Mouse (Mus musculus): ENCODE measurements around the gene Lat. TPM values are rescaled to one million over a fixed set of nuclear protein-coding genes. Genes with fewer than 3 reads are reported as not detected.
"Not testable (repeated sequence)": the region's sequence is repeated elsewhere in the genome, so short reads cannot be mapped to it uniquely, and the experiment has no call there.

Gene Lat
- 0.31 and 0.60 TPM in 2 replicates for polyA plus RNA-seq (2012)

DNA sequence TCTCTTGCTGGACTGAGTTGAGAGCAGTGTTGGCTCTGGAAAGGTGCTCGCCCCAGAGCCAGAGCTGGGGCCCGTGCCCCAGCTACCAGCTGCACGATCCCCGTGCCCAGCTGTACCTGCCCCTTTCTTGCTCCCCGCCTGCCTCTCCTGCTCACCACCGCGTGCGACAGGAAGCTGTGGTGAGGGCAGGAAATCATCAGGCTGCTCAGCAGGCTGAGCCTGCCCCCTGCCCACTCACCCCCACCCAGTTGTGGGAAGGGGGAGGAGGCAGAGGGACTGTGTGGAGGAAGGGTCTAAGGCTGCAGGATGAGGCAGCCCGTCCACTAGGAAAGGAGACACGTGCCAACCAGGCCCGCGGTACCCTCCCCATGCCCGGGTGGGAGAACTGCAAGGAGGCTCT, at the start of gene Lat:
Gene Lat, minus strand, starts transcription at position 178 of the 400 bp plus-strand sequence.
- Histone ChIP-seq H3K4me3 (replicated peaks) (no peak within 1 kb of the TSS), H3K36me3 (ENCODE audit: control insufficient read depth) (peaks cover 55% of the 10 kb centered on the region), H3K4me1 (ENCODE audit: control insufficient read depth) (peaks cover 2% of the 10 kb centered on the region; the same call in 1 of the 2 replicates), H3K9me3 (ENCODE audit: control insufficient read depth, low read length) (no peaks in the 10 kb centered on the region), H3K27me3 (ENCODE audit: control insufficient read depth) (no peaks in the 10 kb centered on the region)
- TF ChIP-seq GATA1 (IDR thresholded peaks at IDR 0.05; ENCODE audit: low read length) (no peak), TAL1 (IDR thresholded peaks at IDR 0.05; ENCODE audit: low read length) (no peak)

DNA sequence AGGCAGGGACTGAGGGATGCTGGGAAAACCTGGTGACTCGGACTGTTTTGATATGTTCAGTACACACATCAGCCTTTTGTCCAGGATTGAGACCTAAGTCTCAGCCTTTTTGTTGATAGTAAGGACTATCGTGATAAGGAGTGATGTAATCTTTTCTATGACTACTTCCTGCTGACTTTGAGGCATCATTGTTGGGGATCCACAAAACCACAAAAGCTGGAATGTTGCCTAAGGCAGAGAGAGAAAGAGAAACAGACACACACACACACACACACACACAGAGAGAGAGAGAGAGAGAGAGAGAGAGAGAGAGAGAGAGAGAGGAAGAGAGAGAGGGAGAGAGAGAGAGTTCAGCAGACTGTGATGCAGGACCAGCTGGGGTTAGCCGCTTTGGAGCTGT, 49.1 kb upstream of the Lat start:
- H3K4me1 ChIP-seq (ENCODE audit: control insufficient read depth): no peaks in the 10 kb centered on the region
- no peaks in the 10 kb centered on the region for H3K27me3 ChIP-seq (ENCODE audit: control insufficient read depth)
- H3K9me3 ChIP-seq (ENCODE audit: control insufficient read depth, low read length): no peaks in the 10 kb centered on the region
- no peak for TF ChIP-seq GATA1 (IDR thresholded peaks at IDR 0.05; ENCODE audit: low read length)
- no peak for TF ChIP-seq TAL1 (IDR thresholded peaks at IDR 0.05; ENCODE audit: low read length)
- no peaks in the 10 kb centered on the region for H3K36me3 ChIP-seq (ENCODE audit: control insufficient read depth)
- no peak overlapping the region for H3K4me3 ChIP-seq (replicated peaks)

DNA sequence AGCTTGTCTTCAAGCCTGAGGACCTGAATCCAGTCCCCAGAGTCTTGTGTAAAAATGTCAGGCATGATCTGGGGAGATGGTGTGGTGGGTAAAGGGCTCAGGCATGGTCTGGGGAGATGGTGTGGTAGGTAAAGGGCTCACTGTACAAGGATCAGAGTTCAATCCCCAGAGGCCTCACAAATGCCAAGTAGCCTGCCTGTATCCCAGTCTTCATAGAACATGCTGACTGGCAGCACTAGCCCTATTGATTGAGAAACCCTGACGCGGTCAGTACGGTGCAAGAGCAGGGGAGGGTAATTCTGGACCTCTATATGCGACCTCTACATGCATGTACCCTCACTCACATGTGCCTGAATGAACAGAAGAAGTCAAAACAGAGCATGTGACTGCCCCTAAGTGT, 48.2 kb upstream of the Lat start:
- no peak overlapping the region for H3K4me3 ChIP-seq (replicated peaks)

DNA sequence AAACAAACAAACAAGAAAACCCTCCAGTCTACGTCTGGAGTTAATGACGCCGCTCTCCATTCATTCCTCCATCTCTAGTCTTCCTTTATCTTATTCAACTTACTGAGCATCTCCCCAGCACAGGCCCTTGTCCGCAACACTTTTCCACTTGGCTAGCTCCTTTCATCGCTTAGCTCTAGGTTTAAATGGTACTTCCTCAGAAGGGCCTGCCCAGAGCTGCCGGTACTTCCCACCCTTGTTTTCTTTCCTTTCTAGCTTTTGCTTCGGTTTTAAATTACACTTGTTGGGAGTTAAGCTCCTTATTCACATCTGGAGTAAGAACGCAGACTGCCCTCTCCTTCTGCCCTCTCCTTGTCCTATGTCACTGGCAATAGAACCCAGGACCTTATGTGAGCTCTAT, 47.7 kb upstream of the Lat start:
- no peak for TF ChIP-seq GATA1 (IDR thresholded peaks at IDR 0.05; ENCODE audit: low read length)
- Histone ChIP-seq H3K4me1 (ENCODE audit: control insufficient read depth) (no peaks in the 10 kb centered on the region), H3K4me3 (replicated peaks) (no peak overlapping the region), H3K27me3 (ENCODE audit: control insufficient read depth) (no peaks in the 10 kb centered on the region), H3K9me3 (ENCODE audit: control insufficient read depth, low read length) (no peaks in the 10 kb centered on the region), H3K36me3 (ENCODE audit: control insufficient read depth) (no peaks in the 10 kb centered on the region)

More for the DNA sequence above, 48.2 kb upstream of the Lat start:
- H3K4me1 ChIP-seq (ENCODE audit: control insufficient read depth): no peaks in the 10 kb centered on the region
- H3K9me3 ChIP-seq (ENCODE audit: control insufficient read depth, low read length): no peaks in the 10 kb centered on the region
- TF ChIP-seq GATA1 (IDR thresholded peaks at IDR 0.05; ENCODE audit: low read length) (no peak), TAL1 (IDR thresholded peaks at IDR 0.05; ENCODE audit: low read length) (no peak)
- no peaks in the 10 kb centered on the region for H3K27me3 ChIP-seq (ENCODE audit: control insufficient read depth)
- H3K36me3 ChIP-seq (ENCODE audit: control insufficient read depth): no peaks in the 10 kb centered on the region

DNA sequence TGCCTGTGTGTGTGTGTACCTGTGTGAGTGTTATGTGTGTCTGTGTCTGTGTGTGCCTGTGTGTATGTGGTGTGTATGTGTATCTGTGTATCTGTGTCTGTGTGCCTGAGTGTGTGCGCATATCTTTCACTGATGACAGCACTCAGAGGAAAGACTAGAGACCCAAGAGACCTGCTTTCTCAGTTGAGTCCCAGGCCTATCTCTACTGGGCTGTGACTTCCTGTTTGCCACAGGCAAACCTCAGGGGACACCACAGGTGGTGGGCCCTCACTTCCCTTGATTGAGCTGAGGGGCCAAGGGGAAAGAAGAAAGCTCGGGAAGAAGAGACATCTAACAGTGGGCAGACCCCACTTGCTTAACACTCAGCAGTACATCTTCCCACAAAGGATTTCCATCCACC, 47.2 kb upstream of the Lat start:
- Histone ChIP-seq H3K4me1 (ENCODE audit: control insufficient read depth) (no peaks in the 10 kb centered on the region), H3K36me3 (ENCODE audit: control insufficient read depth) (no peaks in the 10 kb centered on the region)

DNA sequence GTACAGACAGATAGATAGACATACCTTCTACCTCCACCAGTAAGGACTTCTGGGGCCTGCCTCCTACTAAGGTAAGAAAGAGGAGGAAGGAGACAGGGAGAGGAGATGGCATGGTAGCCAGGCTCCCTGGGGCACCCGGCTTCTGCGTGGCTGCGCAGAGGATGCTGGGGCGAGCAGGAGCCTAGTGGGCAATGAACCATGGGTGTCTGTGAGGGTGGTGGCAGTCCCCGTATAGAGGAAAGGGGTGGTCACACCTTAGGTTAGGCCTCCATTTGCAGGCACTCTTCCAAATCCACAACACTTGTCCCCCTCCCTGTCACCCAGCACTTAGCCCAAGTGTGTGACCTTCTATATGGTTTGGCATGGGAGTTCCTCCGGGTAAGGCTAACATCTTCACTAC, 45.4 kb upstream of the Lat start, which contains the start of gene Cd19:
Gene Cd19, minus strand, starts transcription at position 165 of the 400 bp plus-strand sequence.
- Histone ChIP-seq H3K4me3 (replicated peaks) (no peak within 1 kb of the TSS), H3K9me3 (ENCODE audit: control insufficient read depth, low read length) (no peaks in the 10 kb centered on the region), H3K4me1 (ENCODE audit: control insufficient read depth) (no peaks in the 10 kb centered on the region), H3K27me3 (ENCODE audit: control insufficient read depth) (no peaks in the 10 kb centered on the region), H3K36me3 (ENCODE audit: control insufficient read depth) (no peaks in the 10 kb centered on the region)
- TF ChIP-seq GATA1 (IDR thresholded peaks at IDR 0.05; ENCODE audit: low read length) (no peak), TAL1 (IDR thresholded peaks at IDR 0.05; ENCODE audit: low read length) (no peak)

More for the DNA sequence above, 47.2 kb upstream of the Lat start:
- Histone ChIP-seq H3K4me3 (replicated peaks) (no peak overlapping the region), H3K27me3 (ENCODE audit: control insufficient read depth) (no peaks in the 10 kb centered on the region), H3K9me3 (ENCODE audit: control insufficient read depth, low read length) (no peaks in the 10 kb centered on the region)
- TF ChIP-seq GATA1 (IDR thresholded peaks at IDR 0.05; ENCODE audit: low read length) (no peak), TAL1 (IDR thresholded peaks at IDR 0.05; ENCODE audit: low read length) (no peak)

DNA sequence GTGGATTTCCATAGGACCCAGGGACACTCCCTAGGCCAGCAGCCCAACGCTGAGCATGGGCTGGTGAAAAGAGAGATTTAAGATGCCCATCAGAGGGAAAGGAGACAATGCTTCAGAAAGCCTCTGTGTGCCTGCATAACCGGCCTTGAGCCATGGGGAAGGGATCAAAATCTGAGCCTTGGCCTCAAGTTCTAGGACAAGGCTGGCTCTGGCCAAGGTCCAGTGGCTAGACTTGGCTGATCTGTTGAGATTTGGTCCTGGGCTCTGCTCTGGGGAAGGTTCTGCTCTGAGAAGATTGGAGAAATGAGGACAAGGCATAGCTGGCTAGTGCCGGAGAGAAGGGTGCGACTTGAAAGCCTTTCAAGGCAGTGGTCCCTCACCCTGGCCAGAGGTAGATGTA, 41.7 kb upstream of the Lat start:
- H3K27me3 ChIP-seq (ENCODE audit: control insufficient read depth): 0 out of 2 replicates have a peak, but pooled peaks cover 2% of the 10 kb centered on the region
- TF ChIP-seq GATA1 (IDR thresholded peaks at IDR 0.05; ENCODE audit: low read length): no peak
- no peak for TF ChIP-seq TAL1 (IDR thresholded peaks at IDR 0.05; ENCODE audit: low read length)
- H3K9me3 ChIP-seq (ENCODE audit: control insufficient read depth, low read length): no peaks in the 10 kb centered on the region
- H3K4me1 ChIP-seq (ENCODE audit: control insufficient read depth): no peaks in the 10 kb centered on the region
- no peak overlapping the region for H3K4me3 ChIP-seq (replicated peaks)
- no peaks in the 10 kb centered on the region for H3K36me3 ChIP-seq (ENCODE audit: control insufficient read depth)

DNA sequence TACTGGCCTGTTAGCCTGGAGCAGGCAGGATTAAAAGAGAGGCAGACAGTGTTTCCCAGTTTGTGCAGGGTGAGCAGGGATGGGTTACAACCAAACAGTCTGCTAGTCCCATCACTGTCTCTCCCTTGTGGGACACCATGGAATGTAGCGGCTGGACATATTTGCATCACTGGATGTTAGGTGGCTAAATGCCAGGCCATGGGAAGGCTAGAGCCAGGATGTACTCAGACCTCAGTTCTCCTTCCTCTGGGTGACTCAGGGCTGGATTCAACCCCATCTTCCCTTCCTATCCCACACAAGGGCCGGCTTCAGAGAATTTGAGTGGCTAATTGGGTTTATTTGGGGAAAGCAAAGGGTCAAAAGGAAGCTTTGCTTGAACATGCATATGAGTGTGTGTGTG, 39.3 kb upstream of the Lat start:
- Histone ChIP-seq H3K9me3 (ENCODE audit: control insufficient read depth, low read length) (no peaks in the 10 kb centered on the region), H3K4me3 (replicated peaks) (no peak overlapping the region), H3K27me3 (ENCODE audit: control insufficient read depth) (0 out of 2 replicates have a peak, but pooled peaks cover 2% of the 10 kb centered on the region), H3K36me3 (ENCODE audit: control insufficient read depth) (no peaks in the 10 kb centered on the region), H3K4me1 (ENCODE audit: control insufficient read depth) (no peaks in the 10 kb centered on the region)
- TF ChIP-seq TAL1 (IDR thresholded peaks at IDR 0.05; ENCODE audit: low read length) (no peak), GATA1 (IDR thresholded peaks at IDR 0.05; ENCODE audit: low read length) (no peak)

DNA sequence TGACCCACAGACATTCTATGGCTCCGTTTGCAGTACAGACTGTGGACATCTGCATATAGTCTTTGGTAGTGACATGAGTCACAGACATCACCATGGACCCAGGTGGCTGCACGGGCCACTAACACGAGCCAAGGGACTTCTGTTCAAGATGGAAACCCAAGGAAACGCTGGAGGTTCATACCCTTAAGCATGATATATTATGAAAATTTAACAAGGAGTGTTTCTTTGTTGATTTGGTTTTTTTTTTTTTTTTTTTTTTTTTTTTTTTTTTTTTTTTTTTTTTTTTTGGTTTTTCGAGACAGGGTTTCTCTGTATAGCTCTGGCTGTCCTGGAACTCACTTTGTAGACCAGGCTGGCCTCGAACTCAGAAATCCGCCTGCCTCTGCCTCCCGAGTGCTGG, 33.1 kb upstream of the Lat start:
- not testable (repeated sequence) for H3K9me3 ChIP-seq (ENCODE audit: control insufficient read depth, low read length); H3K36me3 ChIP-seq (ENCODE audit: control insufficient read depth); H3K4me3 ChIP-seq (replicated peaks); H3K27me3 ChIP-seq (ENCODE audit: control insufficient read depth)
- H3K4me1 ChIP-seq (ENCODE audit: control insufficient read depth): peaks cover 12% of the 10 kb centered on the region

DNA sequence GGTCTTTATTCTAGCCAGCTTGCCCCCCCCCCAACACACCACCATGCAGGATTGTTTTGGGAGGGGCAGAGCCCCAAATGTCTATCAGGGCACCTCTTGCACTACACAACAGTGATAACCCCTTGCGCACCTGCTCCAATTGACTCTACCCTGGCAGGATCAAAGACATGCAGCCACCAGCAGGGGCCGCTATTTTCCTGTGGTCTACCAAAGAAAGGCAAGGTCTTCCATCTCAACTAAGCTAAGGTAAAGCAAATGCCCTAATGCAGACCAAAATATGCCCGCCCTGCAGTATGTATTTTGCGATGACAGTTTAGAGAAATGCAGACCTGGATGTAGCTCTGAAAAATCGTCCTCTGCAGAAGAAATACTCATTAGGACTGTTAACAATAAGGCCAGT, 30.2 kb upstream of the Lat start:
- no peaks in the 10 kb centered on the region for H3K9me3 ChIP-seq (ENCODE audit: control insufficient read depth, low read length)
- peaks cover 33% of the 10 kb centered on the region for H3K4me1 ChIP-seq (ENCODE audit: control insufficient read depth)
- H3K27me3 ChIP-seq (ENCODE audit: control insufficient read depth): no peaks in the 10 kb centered on the region
- no peak overlapping the region for H3K4me3 ChIP-seq (replicated peaks)
- TF ChIP-seq TAL1 (IDR thresholded peaks at IDR 0.05; ENCODE audit: low read length) (no peak), GATA1 (IDR thresholded peaks at IDR 0.05; ENCODE audit: low read length) (no peak)
- peaks cover 9% of the 10 kb centered on the region for H3K36me3 ChIP-seq (ENCODE audit: control insufficient read depth)

All from erythroblast, embryonic 14.5 days (primary cell).